Mouse (Mus musculus) left cerebral cortex, adult 9 months (tissue): ENCODE data around the gene Slc19a1.

Source experiments
- DNase-seq, 2 experiments: peaks; one replicate each; pipeline ENCODE4 v3.0.0; 2022; ENCODE audit warnings: low spot score in 2 of 2

Gene Slc19a1

DNA sequence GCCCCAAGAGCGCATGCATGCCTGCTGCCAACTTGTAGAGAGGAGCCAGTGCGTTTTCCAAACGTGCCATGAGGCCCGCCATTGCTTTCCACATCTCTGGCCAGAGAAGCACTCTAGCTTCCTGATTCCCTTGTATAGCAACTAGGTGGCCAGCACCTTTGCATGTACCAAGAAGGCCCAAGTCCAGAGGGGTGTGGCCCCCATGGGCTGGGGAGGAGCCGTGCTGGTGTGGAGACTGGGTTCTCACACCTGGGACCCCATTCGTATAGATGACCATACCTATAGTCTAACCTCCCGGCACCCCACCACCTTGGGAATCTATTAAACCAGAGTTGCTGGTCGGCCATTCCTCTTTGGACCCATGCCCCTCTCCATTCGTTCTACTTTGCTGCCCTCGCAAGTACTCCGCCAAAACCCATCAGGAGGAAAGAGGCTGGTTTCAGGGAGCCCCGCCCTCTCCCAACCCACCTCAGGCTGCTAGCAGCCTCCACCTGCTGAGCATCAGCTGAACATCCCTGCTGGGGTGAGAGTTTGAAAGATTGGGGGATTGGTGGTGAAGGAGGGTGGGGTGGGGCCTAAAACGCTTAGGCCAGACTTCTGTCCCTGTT, at the start of gene Slc19a1:
Slc19a1 (plus strand) TSS at position 474 of the 608 bp plus-strand sequence.
- DNase-seq = no peak

DNA sequence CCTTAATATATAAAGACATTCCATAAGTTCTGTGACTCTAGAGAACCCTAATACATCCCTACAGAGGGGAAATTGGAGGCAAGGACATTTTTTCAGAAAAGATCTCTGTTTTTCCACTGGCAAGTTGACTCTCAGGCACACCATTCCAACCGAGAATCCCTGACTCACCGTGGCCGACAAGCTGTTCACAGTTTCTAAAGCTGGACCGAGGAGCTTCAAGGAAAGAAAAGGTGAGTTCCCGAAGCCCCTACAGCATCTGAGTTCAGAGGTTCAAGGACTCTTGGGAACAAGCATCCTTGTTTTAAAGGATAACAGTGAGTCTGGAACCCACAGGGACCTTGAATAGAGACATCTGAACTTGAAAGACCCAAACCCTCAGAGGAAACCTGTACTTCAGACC, 43.5 kb upstream of the Slc19a1 start:
- DNase-seq = no peak

DNA sequence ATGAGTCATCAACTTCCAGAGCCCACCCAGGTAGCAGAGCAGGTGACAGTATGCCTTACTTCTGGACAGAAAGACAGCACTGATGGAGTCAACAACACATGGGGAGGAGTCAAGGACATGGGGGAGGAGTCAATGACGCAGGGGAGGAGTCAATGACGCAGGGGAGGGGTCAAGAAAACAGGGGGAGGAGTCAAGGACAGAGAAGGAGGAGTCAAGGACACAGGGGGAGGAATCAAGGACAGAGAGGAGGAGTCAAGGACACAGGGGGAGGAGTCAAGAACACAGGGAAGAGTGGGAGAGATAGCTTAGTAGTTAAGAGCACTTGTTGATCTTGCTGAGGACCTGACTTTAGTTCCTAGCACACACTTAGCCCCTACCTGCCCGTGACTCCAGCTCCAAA, 39.6 kb upstream of the Slc19a1 start:
- no peak for DNase-seq

DNA sequence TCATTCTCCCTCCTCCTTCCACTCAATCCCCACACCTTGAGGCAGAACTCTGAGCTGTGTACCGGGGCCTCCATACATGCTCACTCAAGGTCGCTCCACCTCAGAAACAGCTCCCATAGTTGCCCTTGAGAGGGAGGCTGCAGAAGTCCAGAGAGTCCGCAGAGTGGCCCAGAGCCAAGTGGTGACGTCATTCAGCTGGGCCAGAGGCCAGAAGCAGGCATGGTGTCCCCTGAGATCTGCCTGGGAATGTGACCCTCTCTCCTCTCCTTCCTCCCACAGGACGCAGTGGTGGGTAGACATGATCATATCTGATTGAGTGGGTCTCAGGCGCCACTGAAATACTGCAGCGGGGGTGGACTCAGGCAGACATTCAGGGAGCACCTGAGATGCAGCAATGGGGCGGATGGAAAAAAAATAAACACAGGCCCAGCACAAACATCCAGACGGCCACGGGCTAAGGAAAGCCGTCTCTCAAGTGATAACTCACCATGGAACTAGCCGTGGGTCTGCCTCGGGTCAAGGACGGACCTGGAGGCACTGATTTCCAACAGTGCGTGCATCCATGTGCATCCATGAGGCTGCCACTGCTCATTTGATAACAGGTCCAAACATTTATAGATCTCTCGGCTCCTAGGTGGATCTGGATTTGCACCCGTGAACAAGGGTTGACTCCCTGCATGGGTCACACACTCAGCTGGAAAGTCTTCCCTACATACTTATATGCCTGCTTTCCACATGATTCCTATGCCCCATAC, 34.1 kb upstream of the Slc19a1 start:
- DNase-seq = no peak

DNA sequence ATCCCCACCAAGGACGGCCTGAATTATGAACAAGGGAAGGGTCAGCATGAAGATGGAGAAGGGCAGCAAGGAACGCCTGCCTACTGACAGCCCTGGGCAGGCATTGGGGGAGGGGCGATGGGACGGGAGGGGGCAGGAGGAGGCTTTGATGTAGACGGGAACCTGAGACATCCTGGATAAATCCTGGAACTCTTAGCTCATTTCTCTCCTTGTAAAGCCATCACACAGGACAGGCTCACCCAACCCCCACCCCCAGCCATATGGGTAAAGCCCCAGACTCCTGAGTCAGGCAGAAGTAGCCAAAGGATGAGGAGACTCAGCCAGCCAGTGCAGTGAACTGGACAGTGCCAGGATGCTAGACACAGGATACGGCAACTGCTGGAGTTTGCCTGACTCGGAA, 27.1 kb upstream of the Slc19a1 start:
- DNase-seq = no peak

DNA sequence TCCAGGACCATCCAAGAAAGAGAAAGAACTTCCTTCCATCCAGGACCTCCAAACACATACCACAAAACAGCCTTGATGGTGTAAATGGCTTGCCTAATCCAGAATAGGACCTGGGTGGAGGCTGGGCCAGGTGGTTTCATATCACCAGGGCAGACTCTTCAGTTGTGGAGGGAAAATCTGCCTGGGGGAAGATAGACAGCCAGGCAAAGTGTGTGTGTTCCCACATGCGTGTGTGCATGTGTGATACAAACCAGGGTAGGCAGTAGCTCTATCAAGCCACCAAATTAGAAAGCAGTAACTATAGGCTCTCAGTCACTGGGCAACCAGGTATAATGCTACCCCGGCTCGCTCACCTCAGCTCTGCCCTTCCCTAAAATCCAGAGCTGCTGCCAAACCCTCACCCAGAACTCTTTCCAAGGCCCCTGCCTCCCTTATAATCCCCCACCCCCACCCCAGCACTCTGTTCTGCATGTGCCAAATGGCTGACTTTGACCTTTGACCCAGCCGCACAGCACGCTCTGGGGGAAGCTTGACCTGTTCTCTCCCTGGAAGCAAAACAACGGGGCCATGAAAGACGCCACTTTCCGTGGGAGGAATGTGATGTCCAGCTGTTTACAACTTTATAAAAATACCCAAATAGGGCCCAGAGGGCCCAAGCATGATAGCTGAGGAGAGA, 24.5 kb upstream of the Slc19a1 start:
- DNase-seq = no peak

DNA sequence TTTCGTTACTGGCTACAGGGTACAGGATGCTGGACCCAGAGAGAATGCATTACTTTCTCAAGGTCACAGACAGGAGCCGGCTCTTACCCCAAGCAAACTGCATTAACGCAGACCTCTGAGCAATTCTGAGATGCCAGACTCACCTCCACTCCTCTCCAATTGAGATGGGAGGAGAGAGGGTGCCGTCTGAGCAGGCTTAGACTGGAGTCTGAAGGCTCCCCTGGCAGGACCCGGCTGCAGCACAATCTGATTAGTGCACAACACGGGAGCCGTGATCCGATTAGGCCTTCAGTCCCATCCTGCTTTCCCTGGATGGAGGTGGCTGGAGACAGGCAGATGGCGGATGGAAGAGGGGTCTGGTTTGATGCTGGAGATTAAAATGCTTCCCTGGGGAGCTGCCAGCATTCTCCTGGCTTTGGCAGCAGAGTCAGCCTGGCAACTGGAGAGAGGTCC, 23.9 kb upstream of the Slc19a1 start:
- DNase-seq = peak in 1 of 2 experiments; percentile 55

DNA sequence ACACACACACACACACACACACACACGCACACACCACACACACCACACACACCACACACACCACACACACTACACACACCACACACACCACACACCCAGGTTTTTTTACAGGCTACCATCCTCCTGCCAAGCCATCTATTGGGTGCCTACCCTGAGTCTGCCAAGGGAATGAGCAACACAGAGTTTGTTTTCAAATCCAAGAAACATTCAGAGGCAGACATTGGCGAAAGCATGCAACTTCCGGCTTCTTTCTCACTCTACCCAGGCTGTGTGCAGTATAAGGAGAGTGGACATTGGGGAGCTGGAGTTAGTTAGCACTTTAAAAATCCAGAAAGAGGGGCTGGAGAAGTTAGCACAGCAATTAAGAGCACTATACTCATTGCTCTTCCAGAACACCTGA, 23.3 kb upstream of the Slc19a1 start:
- no peak for DNase-seq

DNA sequence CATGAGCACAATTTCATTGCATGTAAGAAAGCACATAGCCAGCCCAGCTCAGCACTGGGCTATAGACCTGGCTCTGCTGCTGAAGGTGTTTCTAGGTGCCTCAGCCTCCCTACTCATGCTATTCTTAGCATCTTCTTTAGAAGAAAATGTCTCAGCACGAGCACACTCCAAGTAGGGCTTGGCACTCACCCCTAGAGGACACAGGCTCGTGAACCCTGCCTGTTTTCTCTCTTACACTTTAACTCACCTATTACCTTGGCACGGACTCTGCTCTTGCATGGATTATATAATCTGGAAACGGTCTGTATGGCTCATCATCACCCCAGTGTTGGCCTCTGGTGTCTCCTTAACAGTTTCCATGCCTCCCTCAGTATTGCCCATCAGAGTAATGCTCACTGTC, 20.4 kb upstream of the Slc19a1 start:
- no peak for DNase-seq

DNA sequence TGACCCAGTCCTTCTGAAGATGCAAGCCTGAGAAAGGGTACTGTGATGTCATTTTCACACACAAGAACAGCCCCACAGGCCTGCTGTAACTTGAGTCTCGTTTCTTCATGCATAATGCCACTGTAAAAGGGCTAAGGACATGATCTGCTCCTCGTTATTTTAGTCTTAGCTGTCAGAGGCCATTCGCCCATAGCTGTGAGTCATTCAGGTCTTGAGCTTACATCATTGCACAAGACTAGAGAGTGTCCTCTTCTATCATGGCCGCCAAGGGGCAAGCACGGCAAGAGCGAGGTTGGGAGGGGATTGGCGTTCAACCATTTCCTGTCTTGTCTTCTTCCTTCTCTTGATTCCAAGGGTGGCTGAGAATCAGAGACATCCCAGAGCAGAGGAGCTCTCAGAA, 16.0 kb upstream of the Slc19a1 start:
- no peak for DNase-seq

DNA sequence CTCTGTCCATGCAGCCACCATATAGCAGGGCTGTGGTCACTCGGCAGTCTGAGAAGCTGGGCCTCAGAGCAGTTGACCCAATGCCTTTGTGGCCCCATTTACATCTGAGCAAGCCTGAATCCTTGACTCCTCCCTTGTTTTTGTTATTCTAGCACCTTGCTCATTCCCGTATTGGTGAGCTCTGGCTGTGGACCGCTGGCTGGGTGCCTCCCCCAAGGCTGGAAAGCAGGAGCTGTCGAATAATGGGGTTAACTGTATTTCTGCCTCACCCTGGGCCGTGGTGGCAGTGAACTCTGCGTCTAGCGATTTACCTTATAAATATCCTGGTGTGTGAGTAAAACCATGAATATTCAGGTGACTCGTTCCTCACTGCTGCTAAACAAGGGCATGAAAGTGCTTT, 15.5 kb upstream of the Slc19a1 start:
- no peak for DNase-seq

DNA sequence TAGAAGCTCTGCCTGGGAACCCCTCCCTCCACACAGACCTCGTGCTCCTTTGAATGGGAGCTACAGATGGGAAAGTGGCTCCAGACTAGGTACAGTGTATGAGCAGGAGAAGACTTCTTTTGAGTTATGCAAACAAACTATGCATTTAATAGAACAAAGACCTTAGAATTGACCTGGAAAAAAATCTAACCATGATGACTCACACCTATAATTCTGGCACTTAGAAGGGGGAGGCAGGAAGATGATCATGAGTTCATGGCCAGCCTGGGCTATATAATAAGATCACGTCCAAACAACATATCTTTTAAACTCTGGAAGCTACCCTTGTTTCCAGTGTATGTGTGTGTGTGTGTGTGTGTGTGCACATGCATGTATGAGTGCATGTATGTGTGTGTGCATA, 15.0 kb upstream of the Slc19a1 start:
- DNase-seq = no peak

DNA sequence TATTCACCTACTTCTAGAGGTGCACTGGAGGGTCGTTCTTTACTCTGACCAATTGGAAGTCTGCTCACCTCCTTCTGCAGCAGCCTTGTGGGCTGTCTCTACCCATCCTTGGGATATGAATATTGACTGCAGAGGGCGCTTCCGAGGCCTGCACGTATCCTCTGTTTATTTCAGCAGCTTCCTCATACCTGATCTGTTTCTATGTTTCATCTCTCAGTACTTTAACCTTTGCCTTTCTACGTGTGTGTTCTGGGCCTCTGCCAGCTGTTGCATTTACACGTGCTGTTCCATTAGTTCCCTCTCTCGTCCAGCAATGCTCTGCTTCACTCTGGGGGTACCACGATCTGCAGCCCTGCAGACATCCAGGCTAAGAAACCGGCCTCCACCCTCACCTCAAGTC, 14.4 kb upstream of the Slc19a1 start:
- DNase-seq = no peak

DNA sequence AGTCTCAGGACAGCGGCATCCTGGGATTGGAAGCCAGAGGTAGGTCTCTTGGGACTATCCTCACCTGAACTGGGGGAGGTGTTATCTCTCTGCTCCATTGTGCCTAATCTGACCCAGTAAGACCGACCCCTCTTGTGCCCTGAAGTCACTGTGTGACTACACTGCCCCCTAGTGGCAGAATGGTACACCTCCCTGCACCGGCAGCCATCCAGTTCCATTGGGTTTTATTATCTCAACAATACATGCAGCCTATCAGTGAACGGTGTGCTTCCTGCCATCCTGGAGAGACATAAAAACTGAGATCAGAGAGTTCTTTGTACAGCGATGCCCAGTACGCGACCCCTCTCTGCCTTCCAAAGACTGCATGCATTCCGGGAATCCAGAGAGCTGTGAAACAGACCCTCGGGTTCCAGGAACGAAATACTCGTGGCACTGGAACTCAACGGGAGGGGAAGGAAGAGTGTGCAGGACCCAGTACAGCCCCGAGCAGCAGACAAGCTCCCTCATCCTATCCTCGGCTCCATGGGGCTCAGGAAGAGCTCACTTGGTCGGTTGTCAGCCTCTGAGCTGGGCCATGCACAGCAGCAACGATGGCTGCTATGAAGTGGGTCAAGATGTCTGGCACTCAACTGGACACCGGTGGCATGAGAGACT, 10.5 kb upstream of the Slc19a1 start:
- peak in 1 of 2 experiments; percentile 88 for DNase-seq

DNA sequence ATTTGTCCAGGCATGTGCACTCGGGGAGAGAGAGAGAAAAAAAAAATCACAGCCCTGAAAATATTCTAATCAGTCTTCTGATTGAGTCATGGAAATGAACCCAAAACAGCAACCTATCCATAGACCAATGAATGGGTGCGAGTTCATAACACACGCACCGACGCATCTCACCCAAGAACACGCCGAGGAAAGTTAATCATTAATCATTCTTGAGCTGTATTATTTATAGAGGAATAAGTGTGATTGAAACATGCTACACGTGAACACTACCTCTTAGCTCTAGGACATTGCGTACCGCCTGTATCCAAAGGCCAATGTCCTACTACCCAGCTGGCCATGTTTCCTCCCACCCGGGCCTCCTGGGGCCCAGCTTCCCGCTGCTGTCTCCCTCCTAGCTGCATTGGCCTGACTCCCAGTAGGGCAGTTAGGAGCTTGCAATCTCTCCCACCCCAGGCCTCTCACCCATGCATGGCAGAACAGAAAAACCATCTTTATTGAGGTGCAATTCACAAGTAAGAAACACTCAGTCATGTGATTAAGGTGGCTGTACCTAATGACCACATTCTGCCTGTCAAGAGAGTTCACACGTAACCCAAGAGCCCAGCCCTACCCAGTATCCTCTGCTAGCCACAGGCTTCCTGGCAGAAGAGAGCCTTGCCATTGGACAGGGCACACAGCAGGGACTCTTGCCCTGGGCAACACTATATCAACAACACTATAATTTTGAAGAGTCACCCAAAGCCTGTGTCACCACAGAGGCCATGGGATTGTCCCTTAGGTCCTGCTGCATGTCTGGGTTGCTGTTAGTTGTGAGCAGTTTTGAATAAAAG, 9.5 kb upstream of the Slc19a1 start:
- DNase-seq = no peak

DNA sequence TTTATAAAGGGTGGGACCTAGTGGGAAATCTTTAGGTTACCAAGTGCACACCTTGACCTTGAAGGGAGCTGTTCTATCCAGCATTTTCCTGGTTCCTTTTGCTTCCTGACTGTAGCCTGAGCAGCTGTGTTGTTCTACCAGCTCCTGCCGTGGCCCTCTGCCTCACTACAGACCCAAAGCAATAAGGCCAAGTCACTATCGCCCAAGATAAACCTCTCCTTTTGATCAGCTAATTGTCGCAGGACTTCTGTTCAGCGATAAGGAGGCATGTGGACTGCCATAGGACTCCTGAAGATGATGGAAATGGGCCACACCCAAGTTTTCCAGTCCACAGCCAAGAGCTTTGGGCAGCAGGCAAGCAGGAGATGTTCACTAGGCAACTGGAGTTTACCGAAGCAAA, 7.8 kb upstream of the Slc19a1 start:
- no peak for DNase-seq

DNA sequence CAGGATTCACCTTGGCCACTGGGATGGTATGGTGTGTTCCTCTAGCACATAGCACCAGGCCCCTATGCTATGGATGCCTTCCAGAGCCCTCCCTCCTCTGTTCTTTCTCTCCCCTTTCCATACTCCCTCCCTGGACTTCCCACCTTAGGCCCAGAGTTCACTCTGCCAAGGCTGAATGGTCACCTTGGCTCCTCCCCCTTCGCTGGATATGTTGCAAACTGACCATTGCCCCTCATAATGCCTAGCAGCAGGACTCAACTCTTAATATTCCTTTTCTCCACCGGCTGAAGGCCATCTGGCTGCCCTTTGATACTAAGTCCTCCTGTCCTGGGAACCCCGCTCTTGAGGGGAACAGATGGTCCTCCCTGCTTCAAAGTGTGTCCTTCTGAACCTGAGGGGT, 5.1 kb upstream of the Slc19a1 start:
- DNase-seq = no peak

DNA sequence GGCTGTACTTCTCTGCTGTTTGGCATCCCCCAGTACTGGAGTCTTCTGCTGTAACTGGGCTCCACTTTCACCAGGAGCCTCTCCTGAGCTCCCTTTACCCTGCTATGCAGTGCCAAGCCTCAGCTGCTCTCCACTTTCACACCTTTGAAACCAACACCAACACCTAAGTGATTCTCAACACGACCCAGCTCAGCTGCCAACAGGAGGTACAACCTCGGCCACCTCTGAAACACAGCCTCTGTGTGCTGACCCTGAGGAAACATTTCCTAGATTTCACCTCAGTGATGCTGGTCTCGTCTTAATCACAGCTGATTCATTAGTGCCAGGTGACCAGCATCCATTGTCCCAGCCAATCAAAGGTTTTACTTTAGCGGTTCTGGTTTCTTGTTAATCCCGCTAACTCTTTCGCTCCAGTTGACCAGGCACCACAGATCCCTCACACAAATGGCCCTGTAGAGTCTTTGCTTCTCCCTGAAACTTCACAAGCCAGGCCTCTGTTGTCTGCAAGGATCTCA, 3.2 kb upstream of the Slc19a1 start:
- DNase-seq = no peak

DNA sequence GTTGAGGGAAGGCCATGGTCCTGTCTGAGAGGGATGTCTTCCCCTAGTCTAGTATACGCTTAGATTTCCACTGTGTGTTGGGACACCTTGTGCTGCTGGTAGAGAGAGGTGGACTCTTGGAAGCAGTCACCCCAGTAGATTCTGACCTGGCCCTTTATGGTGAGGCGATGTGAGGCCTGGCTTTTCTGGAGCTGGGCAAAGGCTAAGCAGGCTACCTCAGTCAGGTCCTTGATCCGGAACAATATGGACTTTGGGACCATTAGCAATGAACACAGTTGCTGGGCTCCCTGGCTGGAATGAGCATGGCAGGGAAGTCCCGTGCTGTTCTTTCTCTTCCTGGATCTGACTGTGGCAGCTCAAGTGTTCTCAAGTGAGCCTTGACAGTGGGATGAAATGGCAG, 2.3 kb upstream of the Slc19a1 start:
- no peak for DNase-seq

DNA sequence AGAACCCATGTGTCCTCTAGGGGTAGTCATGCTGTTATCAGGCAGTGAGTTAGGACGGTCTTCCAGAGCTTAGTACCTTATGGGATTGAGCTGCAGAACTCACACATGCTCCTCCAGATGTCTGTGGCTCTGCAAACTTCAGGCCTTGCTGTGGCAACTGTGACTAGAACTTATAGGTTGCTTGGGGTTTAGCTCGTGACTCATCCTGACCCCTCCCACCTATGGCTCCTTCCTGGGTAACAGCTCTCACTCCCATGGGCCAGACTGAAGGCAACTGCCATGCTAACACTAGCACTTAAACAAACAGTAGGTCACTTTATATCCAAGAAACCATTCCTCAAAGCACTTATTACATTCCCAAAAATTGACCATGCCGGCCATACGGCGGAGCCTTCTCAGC, 1.4 kb upstream of the Slc19a1 start:
- no peak for DNase-seq

DNA sequence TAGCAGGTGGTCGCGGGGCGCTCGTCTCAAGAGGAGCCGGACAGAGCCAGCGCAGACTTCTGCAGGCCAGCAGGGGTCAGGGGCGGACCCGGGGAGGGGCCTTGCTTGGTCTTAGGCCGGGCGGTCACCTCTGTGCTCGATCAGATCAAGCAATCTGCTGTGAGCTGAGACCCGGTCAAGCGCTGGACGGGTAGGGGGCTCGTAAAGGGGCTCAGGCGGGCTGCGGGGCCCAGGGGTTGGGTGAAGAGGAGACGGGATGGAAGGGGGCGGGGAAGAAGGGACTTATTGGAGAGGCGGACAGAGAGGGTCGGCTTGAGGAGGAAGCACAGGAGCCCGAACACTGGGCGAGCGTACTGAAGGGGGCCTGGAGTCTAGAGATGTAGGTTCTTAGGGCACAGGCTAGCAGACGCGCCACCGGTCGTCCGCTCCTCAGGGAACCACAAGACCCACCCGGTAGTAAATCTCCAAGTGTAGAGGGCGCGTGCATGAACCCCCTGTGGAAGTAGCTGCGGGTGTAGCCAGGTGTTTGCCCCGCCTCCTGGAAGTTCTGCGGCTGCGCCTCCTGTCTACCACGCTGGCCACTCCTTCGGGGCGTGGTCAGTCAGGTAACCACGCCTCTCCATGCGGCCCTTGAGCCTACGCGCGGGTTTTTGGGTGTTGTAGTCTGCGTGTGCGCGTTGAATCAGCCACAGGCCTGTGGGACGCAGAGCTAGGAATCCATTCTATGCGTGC, 716 bp downstream of the Slc19a1 start:
- peak; percentile 85 to 96 for DNase-seq
